Mouse (Mus musculus) small intestine, adult 2 months (tissue): ENCODE results near the gene Dok1. TPM values are rescaled to one million over a fixed set of nuclear protein-coding genes. Genes with fewer than 3 reads are reported as not detected.

Source experiments
- H3K27ac ChIP-seq: fragments of 200-500 bp; 2 replicates; pipeline ENCODE4 v1.5.1; 2012; ENCODE audit warnings: low read depth, low read length, control low read depth, inconsistent platforms; ENCODE audit not compliant: insufficient read depth
- H3K27me3 ChIP-seq: fragments of 200-500 bp; 2 replicates; pipeline ENCODE4 v1.6.1; 2012; ENCODE audit warnings: mild to moderate bottlenecking, moderate library complexity, low read length, inconsistent platforms; ENCODE audit not compliant: control insufficient read depth, insufficient read depth
- H3K36me3 ChIP-seq: fragments of 200-500 bp; 2 replicates; pipeline ENCODE4 v1.6.1; 2012; ENCODE audit warnings: mild to moderate bottlenecking, low read length, control low read depth, inconsistent platforms; ENCODE audit not compliant: control insufficient read depth, insufficient read depth
- H3K4me1 ChIP-seq: fragments of 200-500 bp; 2 replicates; pipeline ENCODE4 v1.6.1; 2012; ENCODE audit warnings: low read length, inconsistent platforms, mixed read lengths; ENCODE audit not compliant: control insufficient read depth, insufficient read depth, insufficient read length
- H3K4me3 ChIP-seq: fragments of 200-500 bp; 2 replicates; pipeline ENCODE4 v1.5.1; 2012; ENCODE audit warnings: low read depth, mild to moderate bottlenecking, control low read depth, inconsistent platforms, low read length, moderate library complexity
- CTCF ChIP-seq: fragments of 200-500 bp; IDR thresholded peaks from 2 replicates; pipeline ENCODE4 v1.5.1; 2012; ENCODE audit warnings: low read depth, mild to moderate bottlenecking, control low read depth, inconsistent platforms, low read length, moderate library complexity, mixed read lengths; ENCODE audit not compliant: insufficient replicate concordance, insufficient read length; ENCODE audit errors: extremely low read depth
- POLR2A ChIP-seq: fragments of 200-500 bp; IDR thresholded peaks from 2 replicates; pipeline ENCODE4 v1.6.1; 2012; ENCODE audit warnings: low read depth, mild to moderate bottlenecking, control low read depth, inconsistent platforms, low read length, moderate library complexity
- WGBS: fragments of 180-500 bp; shearing (Covaris S2); methylation state at CpG from one replicate; pipeline ENCODE4 v1.1.7; 2018; 5-methylcytosine and 5-hydroxymethylcytosine counted together
- polyA plus RNA-seq: library from polyadenylated mRNA; depleted of rRNA; stranded (reverse); fragments of >200 nt; gene quantifications from 2 replicates; pipeline ENCODE4 v1.2.3, GENCODE M21; 2012

Gene Dok1
- polyA plus RNA-seq, 1 experiment, result 6.1 TPM

DNA sequence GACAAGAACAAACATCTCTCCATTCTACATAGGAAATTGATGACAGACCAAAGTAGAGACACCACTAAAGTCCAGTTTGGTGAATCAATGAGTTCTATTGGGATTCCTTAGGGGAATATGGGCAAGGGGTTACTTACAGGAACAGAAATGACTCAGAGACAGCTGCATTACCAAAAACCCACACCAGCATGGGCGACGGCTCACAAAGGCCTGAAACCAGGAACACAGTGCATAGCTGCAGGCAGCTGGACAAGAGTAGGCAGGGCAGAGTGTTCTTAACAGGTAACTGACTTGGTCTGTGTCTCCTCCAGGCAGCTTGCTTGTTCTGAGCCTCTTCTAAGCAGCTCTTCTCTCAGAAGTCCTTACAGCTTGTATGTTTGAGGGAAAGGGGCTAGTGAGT is 17.5 kb downstream of the Dok1 start:
- TF ChIP-seq CTCF, result no peak
- TF ChIP-seq POLR2A, result no peak
- Histone ChIP-seq H3K4me1 (peaks cover 16% of the 10 kb centered on the region; the same call in 1 of the 2 replicates), H3K36me3 (no peaks in the 10 kb centered on the region), H3K4me3 (no peak overlapping the region), H3K27me3 (no peaks in the 10 kb centered on the region), H3K27ac (no peak overlapping the region)
- 66% methylated on average over 2 of the region's 2 CpGs for WGBS

DNA sequence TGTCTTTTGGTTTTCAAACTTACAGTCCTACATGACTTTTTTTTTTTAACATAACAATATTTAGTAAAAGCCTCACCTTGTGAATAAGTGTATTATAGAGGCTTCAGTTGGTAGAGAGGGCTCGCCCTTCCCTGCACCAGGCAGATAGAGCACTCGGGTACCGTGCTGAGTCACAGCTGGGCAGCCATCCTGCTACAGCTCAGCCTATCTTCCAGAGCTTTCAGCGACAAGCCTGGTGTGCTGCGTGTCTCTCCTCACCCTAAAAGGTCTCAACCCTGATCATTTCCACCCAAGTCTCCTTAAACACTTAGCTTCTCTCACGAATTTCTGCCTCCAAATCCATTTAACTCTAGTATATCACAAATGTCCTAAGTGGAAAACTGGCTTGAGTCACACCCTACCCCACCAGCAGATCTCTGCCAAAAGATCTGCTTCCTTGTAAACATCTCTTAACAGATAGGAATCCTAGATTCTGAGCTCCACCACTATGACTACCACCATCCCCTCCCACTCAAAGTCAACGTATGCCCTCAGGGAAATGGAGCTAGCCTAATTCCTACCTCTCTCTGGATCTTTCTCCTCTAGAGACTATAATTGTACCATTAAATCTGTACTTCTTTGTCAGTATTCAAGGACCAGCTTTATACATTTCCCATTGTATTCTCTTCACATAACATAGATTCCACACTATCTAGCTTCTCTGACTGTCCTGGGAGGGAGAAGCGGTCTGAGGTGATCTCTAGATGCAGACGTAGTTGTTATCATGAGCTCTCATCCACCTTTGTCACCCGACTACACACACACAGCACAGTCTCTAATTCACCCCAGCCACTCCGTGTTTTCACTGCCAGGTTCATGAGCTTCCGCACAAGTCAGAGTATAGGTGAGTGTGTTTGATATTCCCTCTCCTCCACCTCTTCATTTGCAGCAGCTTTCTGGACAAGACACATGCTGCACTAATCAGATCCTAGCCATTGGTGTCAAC is 18.5 kb downstream of the Dok1 start:
- no peak overlapping the region for H3K4me3 ChIP-seq
- WGBS, result 35% methylated on average over 12 of the region's 12 CpGs
- no peak overlapping the region for H3K27ac ChIP-seq

GRCm38 (mm10) chr6:83013444-83013843 is 19.8 kb downstream of the Dok1 start:
- WGBS, result 80% methylated on average over 5 of the region's 5 CpGs
- H3K4me1 ChIP-seq, result peaks cover 16% of the 10 kb centered on the region; the same call in 1 of the 2 replicates
- H3K27me3 ChIP-seq, result no peaks in the 10 kb centered on the region
- peak overlapping the region; percentile 39; the same call in 1 of the 2 replicates for H3K27ac ChIP-seq
- H3K36me3 ChIP-seq, result no peaks in the 10 kb centered on the region
- no peak overlapping the region for H3K4me3 ChIP-seq
- TF ChIP-seq POLR2A, result no peak
- TF ChIP-seq CTCF, result no peak

More for the DNA sequence above, 18.5 kb downstream of the Dok1 start:
- Histone ChIP-seq H3K36me3 (no peaks in the 10 kb centered on the region), H3K27me3 (no peaks in the 10 kb centered on the region), H3K4me1 (peaks cover 16% of the 10 kb centered on the region; the same call in 1 of the 2 replicates)
- no peak for TF ChIP-seq CTCF
- TF ChIP-seq POLR2A, result no peak

DNA sequence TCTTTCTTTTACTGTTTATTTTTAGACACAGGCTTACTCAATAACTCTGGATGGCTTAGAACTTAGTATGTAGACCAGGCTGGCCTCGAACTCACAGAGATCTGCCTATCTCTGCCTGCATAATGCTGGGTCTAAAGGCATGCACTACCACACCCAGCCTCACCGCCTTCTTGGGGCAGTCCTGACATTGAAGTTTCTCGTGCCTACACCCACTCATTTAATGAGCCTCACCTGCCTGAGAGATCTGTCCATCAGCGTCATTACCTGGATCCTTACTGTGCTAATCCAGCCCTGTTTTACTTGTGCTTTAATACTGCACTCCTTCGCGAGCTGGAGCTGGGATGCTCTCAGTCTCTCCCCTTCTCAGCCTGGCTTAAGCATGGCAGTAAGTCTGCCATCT is 21.5 kb downstream of the Dok1 start:
- peaks cover 7% of the 10 kb centered on the region; the same call in 1 of the 2 replicates for H3K4me1 ChIP-seq

GRCm38 (mm10) chr6:83011255-83011654 is 22.0 kb downstream of the Dok1 start:
- no peak overlapping the region for H3K4me3 ChIP-seq
- no peak overlapping the region for H3K27ac ChIP-seq
- TF ChIP-seq POLR2A, result no peak
- no peak for TF ChIP-seq CTCF
- no peaks in the 10 kb centered on the region for H3K36me3 ChIP-seq
- H3K27me3 ChIP-seq, result no peaks in the 10 kb centered on the region
- WGBS, result 67% methylated on average over 7 of the region's 7 CpGs
- H3K4me1 ChIP-seq, result peaks cover 5% of the 10 kb centered on the region; the same call in 1 of the 2 replicates

More for the DNA sequence above, 21.5 kb downstream of the Dok1 start:
- Histone ChIP-seq H3K4me3 (no peak overlapping the region), H3K36me3 (no peaks in the 10 kb centered on the region), H3K27me3 (no peaks in the 10 kb centered on the region), H3K27ac (no peak overlapping the region)
- TF ChIP-seq POLR2A (no peak), CTCF (no peak)
- WGBS, result 47% methylated on average over 6 of the region's 6 CpGs

DNA sequence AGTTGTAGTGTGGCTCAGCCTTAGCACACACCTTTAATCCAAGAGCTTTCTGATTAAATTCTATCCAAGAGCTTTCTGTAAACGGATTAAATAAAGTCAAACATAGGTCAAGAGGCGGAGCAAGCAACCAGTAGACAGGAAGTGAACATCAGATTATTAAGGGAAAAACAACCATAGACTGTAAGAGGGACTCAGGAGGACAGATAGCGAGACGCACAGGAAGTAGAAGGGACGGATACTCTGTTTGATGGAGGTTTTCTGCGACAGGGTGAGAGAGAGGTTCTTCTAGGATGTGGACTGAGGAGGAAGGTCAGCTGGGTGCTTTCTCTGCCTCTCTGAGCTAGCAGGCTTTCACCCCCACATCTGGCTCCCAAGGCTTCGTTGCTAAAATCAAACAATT is 23.3 kb downstream of the Dok1 start:
- H3K27ac ChIP-seq, result peak overlapping the region; percentile 58
- 46% methylated on average over 7 of the region's 7 CpGs for WGBS
- peaks cover 2% of the 10 kb centered on the region; the same call in 1 of the 2 replicates for H3K4me1 ChIP-seq
- H3K4me3 ChIP-seq, result 0 out of 2 replicates have a peak overlapping the region, but pooled peaks have one; percentile 5
- H3K36me3 ChIP-seq, result no peaks in the 10 kb centered on the region
- TF ChIP-seq POLR2A, result no peak
- no peak for TF ChIP-seq CTCF
- no peaks in the 10 kb centered on the region for H3K27me3 ChIP-seq

GRCm38 (mm10) chr6:83008659-83009058 is 24.6 kb downstream of the Dok1 start:
- H3K4me3 ChIP-seq, result no peak overlapping the region
- no peak for TF ChIP-seq POLR2A
- no peak for TF ChIP-seq CTCF
- H3K27me3 ChIP-seq, result no peaks in the 10 kb centered on the region
- H3K36me3 ChIP-seq, result no peaks in the 10 kb centered on the region
- peak overlapping the region; percentile 59 for H3K27ac ChIP-seq
- no peaks in the 10 kb centered on the region for H3K4me1 ChIP-seq
- WGBS, result 56% methylated on average over 3 of the region's 3 CpGs
